ENCODE assay signal across 8 mouse cellular contexts in genomic region chr5:129164091-129164490, GRCm38 (mm10).
DNase-seq lines count a peak whose midpoint lies in the region; ATAC-seq and TF ChIP-seq lines count a peak whose summit lies in the region.

No protein-coding gene starts in this region.

- H3K4me1 ChIP-seq in E14TG2a.4 (replicated peaks; ENCODE audit: low read depth, low read length): peaks cover 90% of the 10 kb centered on the region
- H3K4me1 ChIP-seq in lung, embryonic 15.5 days: peaks cover 30% of the 10 kb centered on the region

- intact Hi-C loops in left cerebral cortex, postnatal 25 days (cut with DNase I): no loop called here

- H3K27ac ChIP-seq in lung, embryonic 15.5 days: peak overlapping the region; percentile 66

- no peak for TF ChIP-seq CTCF in E14TG2a.4 (conservative IDR thresholded peaks at IDR 0.05; ENCODE audit: low read length)

- no peaks in the 10 kb centered on the region for H3K9me3 ChIP-seq in E14TG2a.4 (ENCODE audit: low read length)
- H3K9me3 ChIP-seq in lung, embryonic 15.5 days: no peaks in the 10 kb centered on the region

- H3K36me3 ChIP-seq in E14TG2a.4 (ENCODE audit: insufficient read depth, low read length): no peaks in the 10 kb centered on the region
- no peaks in the 10 kb centered on the region for H3K36me3 ChIP-seq in lung, embryonic 15.5 days

- 0 out of 2 replicates have a peak overlapping the region, but pooled peaks have one; percentile 20 for H3K4me3 ChIP-seq in E14TG2a.4 (replicated peaks; ENCODE audit: low read length)
- no peak overlapping the region for H3K4me3 ChIP-seq in lung, embryonic 15.5 days

- H3K9ac ChIP-seq in lung, embryonic 15.5 days: no peak overlapping the region

- WGBS in lung, embryonic 15.5 days: 11% methylated on average over 10 of the region's 10 CpGs

- no peak for ATAC-seq in lung, embryonic 15.5 days (ENCODE audit: borderline replicate concordance, extremely low read depth, low FRiP score, low TSS enrichment)
- ATAC-seq in CD4-positive, CD25-positive, alpha-beta regulatory T cell, adult 4 months: no peak

- peak overlapping the region; percentile 23; the same call in 1 of the 2 replicates for H3K4me2 ChIP-seq in lung, embryonic 15.5 days

- no peaks in the 10 kb centered on the region for H3K27me3 ChIP-seq in E14TG2a.4 (ENCODE audit: insufficient read depth, low read length)
- no peaks in the 10 kb centered on the region for H3K27me3 ChIP-seq in lung, embryonic 15.5 days

- peak; percentile 47 for DNase-seq in embryo, embryonic 9.5 days (ENCODE audit: extremely low spot score)
- DNase-seq in heart, postnatal 4 days: peak; percentile 47
- DNase-seq in thymus, postnatal 36 days: no peak
- DNase-seq in liver: no peak
- DNase-seq in left cerebral cortex, postnatal 25 days (ENCODE audit: low spot score in 2 of 2): no peak

Comparison
In these comparisons a context has a peak if more than half of its experiments do, and no peak if none do; other contexts are left out.
1. DNase-seq: peak in embryo, embryonic 9.5 days (single experiment) and heart, postnatal 4 days (single experiment); none in thymus, postnatal 36 days (0 of 2), liver (single experiment) and left cerebral cortex, postnatal 25 days (0 of 2).